21 mouse cellular contexts compared by ENCODE assay signal in genomic region chr6:115102542-115102941, GRCm38 (mm10). TPM values are rescaled to one million over a fixed set of nuclear protein-coding genes. Genes with fewer than 3 reads are reported as not detected.
DNase-seq lines count a peak whose midpoint lies in the region; ATAC-seq and TF ChIP-seq lines count a peak whose summit lies in the region.
"Had no signal": no experiment of that assay in that cellular context is flagged by ENCODE, and none has a peak within 500 bp of the region (broad histone marks: within the 10 kb centered on the region; RNA-seq: fewer than 3 reads in every experiment).

No protein-coding gene starts in this region.

- no peak overlapping the region for H3K27ac ChIP-seq in forebrain, postnatal 0 days (ENCODE audit: low read depth, low read length)
- H3K27ac ChIP-seq in forebrain, embryonic 10.5 days = no peak overlapping the region
- H3K27ac ChIP-seq: embryonic facial prominence, embryonic 10.5 days; embryonic facial prominence, embryonic 12.5 days; forebrain, embryonic 12.5 days had no signal

- no peak for DNase-seq in forebrain, postnatal 0 days
- DNase-seq in forebrain, embryonic 10.5 days (ENCODE audit: extremely low spot score, low spot score) = no peak
- DNase-seq in right cerebral cortex, adult 18-20 months = peak; percentile 7
- no peak for DNase-seq in right cerebral cortex, postnatal 25 days
- no peak for DNase-seq in heart, adult 11 months
- DNase-seq: adrenal gland, adult 2 months; adrenal gland, postnatal 10 days; adrenal gland, postnatal 25 days; B cell, adult 2 months; cerebellum, adult 11-12 months; cerebellum, adult 2 months; cerebellum, adult 9-10 months; cerebellum, postnatal 10 days; cerebellum, postnatal 25 days had no signal

- ATAC-seq in forebrain, postnatal 0 days = peak; percentile 45; the same call in 1 of the 2 replicates
- ATAC-seq: CD4-positive, CD25-positive, alpha-beta regulatory T cell, adult 4 months; forebrain, embryonic 14.5 days; forebrain, embryonic 16.5 days had no signal

- no peak overlapping the region for H3K4me3 ChIP-seq in forebrain, postnatal 0 days (ENCODE audit: low read depth, low read length)
- no peak overlapping the region for H3K4me3 ChIP-seq in forebrain, embryonic 10.5 days
- H3K4me3 ChIP-seq: embryonic facial prominence, embryonic 10.5 days; embryonic facial prominence, embryonic 12.5 days; forebrain, embryonic 12.5 days had no signal

- no peak overlapping the region for H3K4me2 ChIP-seq in forebrain, postnatal 0 days (ENCODE audit: low read depth)
- H3K4me2 ChIP-seq: embryonic facial prominence, embryonic 12.5 days; forebrain, embryonic 12.5 days had no signal

- TF ChIP-seq CTCF in forebrain, postnatal 0 days (IDR thresholded peaks at IDR 0.05; ENCODE audit: low read depth) = no peak

- H3K4me1 ChIP-seq in forebrain, postnatal 0 days (ENCODE audit: insufficient read depth) = no peaks in the 10 kb centered on the region
- H3K4me1 ChIP-seq in forebrain, embryonic 10.5 days = no peaks in the 10 kb centered on the region
- H3K4me1 ChIP-seq: embryonic facial prominence, embryonic 10.5 days; embryonic facial prominence, embryonic 12.5 days; forebrain, embryonic 12.5 days had no signal

- WGBS in forebrain, postnatal 0 days = 75% methylated on average over 4 of the region's 4 CpGs
- 78% methylated on average over 4 of the region's 4 CpGs for WGBS in forebrain, embryonic 10.5 days

- H3K27me3 ChIP-seq in forebrain, postnatal 0 days (ENCODE audit: insufficient read depth, low read length) = no peaks in the 10 kb centered on the region
- no peaks in the 10 kb centered on the region for H3K27me3 ChIP-seq in forebrain, embryonic 10.5 days (ENCODE audit: poor library complexity, severe bottlenecking)
- H3K27me3 ChIP-seq: embryonic facial prominence, embryonic 12.5 days; forebrain, embryonic 12.5 days had no signal

- no peaks in the 10 kb centered on the region for H3K36me3 ChIP-seq in forebrain, postnatal 0 days (ENCODE audit: insufficient read depth)
- no peaks in the 10 kb centered on the region for H3K36me3 ChIP-seq in forebrain, embryonic 10.5 days (replicated peaks)
- H3K36me3 ChIP-seq: embryonic facial prominence, embryonic 10.5 days; embryonic facial prominence, embryonic 12.5 days; forebrain, embryonic 12.5 days had no signal

- no peaks in the 10 kb centered on the region for H3K9me3 ChIP-seq in forebrain, postnatal 0 days (ENCODE audit: low read length)
- H3K9me3 ChIP-seq in forebrain, embryonic 10.5 days = no peaks in the 10 kb centered on the region
- H3K9me3 ChIP-seq: embryonic facial prominence, embryonic 10.5 days; embryonic facial prominence, embryonic 12.5 days; forebrain, embryonic 12.5 days had no signal

- H3K9ac ChIP-seq in forebrain, postnatal 0 days = no peak overlapping the region
- H3K9ac ChIP-seq: embryonic facial prominence, embryonic 12.5 days; forebrain, embryonic 12.5 days had no signal

RNA-seq across cellular contexts. Expression of gene Syn2, which starts 32.2 kb away (rescaled TPM):
- total RNA-seq in forebrain, postnatal 0 days (2014; rRNA removed) = 80.1 and 91.1 TPM in 2 replicates
- 52.7 and 85.9 TPM in 2 replicates for polyA plus RNA-seq in forebrain, postnatal 0 days (2015; fragmentation: Nextera tagmentation; extraction: Ambion mirVana)
- polyA plus RNA-seq in forebrain, embryonic 10.5 days (2016; fragmentation: Nextera tagmentation; extraction: Ambion mirVana) = 0.27 and 0.63 TPM in 2 replicates
- total RNA-seq: MEL had no signal
- polyA plus RNA-seq: CD4-positive, CD25-positive, alpha-beta regulatory T cell, adult 4 months had no signal

Comparison
In these comparisons a context has a peak if more than half of its experiments do, and no peak if none do; other contexts are left out.
1. RNA of gene Syn2, which starts 32.2 kb away (polyA plus RNA-seq): 52.7 to 85.9 TPM in forebrain, postnatal 0 days; 0.27 to 0.63 TPM in forebrain, embryonic 10.5 days; every median in the first group is over 10 times any median in the second.